ENCODE assay signal across 8 mouse cellular contexts in the genomic region with DNA sequence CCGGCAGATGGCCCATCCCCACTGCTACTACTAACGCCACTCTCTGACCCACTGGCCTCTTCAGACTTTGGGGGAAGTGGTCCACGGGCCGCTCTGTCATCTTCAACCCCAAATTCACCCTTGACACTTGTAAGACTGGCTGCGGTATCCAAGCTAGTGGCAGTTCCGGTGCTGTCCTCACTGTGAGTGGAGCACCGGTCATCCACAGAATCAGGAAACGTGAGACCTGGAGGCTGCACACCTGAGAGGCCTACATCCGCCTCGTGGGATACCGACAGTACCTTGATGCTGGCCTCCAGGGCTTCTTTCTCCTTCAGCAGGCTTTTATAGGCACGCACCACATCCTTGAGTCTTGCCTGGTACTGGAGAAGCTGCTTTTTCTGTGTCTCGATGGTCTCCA. TPM values are rescaled to one million over a fixed set of nuclear protein-coding genes. Genes with fewer than 3 reads are reported as not detected.
DNase-seq lines count a peak whose midpoint lies in the region; ATAC-seq and TF ChIP-seq lines count a peak whose summit lies in the region.

No protein-coding gene starts in this region.

- intact Hi-C loops in heart, adult 2 months (cut with DNase I), result loop anchor here (5.0 kb wide), 3 partner anchors 41 to 411 kb away; partner anchors contain the start of gene Lrrc4

- no peak for TF ChIP-seq POLR2A in heart, adult 2 months (IDR thresholded peaks at IDR 0.05; ENCODE audit: insufficient read depth, low read depth, low read length)

- DNase-seq in heart, adult 2 months, result peak in 1 of 2 experiments; percentile 27
- no peak for DNase-seq in heart, postnatal 4 days
- peak; percentile 28 for DNase-seq in CD4-positive helper T cell, adult 2 months (ENCODE audit: low read depth, low spot score)
- DNase-seq in urinary bladder, adult 2 months (ENCODE audit: low spot score), result no peak
- DNase-seq in ovary, postnatal 10 days (ENCODE audit: low spot score), result no peak
- DNase-seq in urinary bladder, postnatal 36 days (ENCODE audit: low spot score in 2 of 2), result no peak

- TF ChIP-seq CTCF in heart, adult 2 months (IDR thresholded peaks at IDR 0.05), result no peak

- no peak for TF ChIP-seq EP300 in heart, adult 2 months (IDR thresholded peaks at IDR 0.05; ENCODE audit: insufficient read depth, low read depth, low read length)

- ATAC-seq in forebrain, embryonic 16.5 days, result no peak
- ATAC-seq in liver, embryonic 16.5 days (ENCODE audit: low read depth), result no peak

- peak overlapping the region; percentile 84 for H3K27ac ChIP-seq in heart, adult 2 months
- no peak overlapping the region for H3K27ac ChIP-seq in forebrain, embryonic 16.5 days (ENCODE audit: low read length)
- peak overlapping the region; percentile 92 for H3K27ac ChIP-seq in liver, embryonic 16.5 days (ENCODE audit: low read length)

- 15% methylated on average over 13 of the region's 13 CpGs for WGBS in heart, adult 2 months
- WGBS in forebrain, embryonic 16.5 days, result 24% methylated on average over 13 of the region's 13 CpGs
- 18% methylated on average over 13 of the region's 13 CpGs for WGBS in liver, embryonic 16.5 days (ENCODE audit: insufficient replicate concordance)

- no peaks in the 10 kb centered on the region for H3K9me3 ChIP-seq in forebrain, embryonic 16.5 days (ENCODE audit: control insufficient read depth, low read length)
- H3K9me3 ChIP-seq in liver, embryonic 16.5 days (replicated peaks; ENCODE audit: control insufficient read depth, low read length), result no peaks in the 10 kb centered on the region

- H3K36me3 ChIP-seq in heart, adult 2 months (ENCODE audit: control insufficient read depth, insufficient read depth, low read length), result peaks cover 17% of the 10 kb centered on the region
- peaks cover 20% of the 10 kb centered on the region for H3K36me3 ChIP-seq in forebrain, embryonic 16.5 days (ENCODE audit: control insufficient read depth, insufficient read depth)
- H3K36me3 ChIP-seq in liver, embryonic 16.5 days (ENCODE audit: control insufficient read depth, insufficient read depth), result peaks cover 13% of the 10 kb centered on the region

- peak overlapping the region; percentile 70 for H3K9ac ChIP-seq in heart, adult 2 months (ENCODE audit: low read depth, low read length)
- H3K9ac ChIP-seq in forebrain, embryonic 16.5 days (replicated peaks; ENCODE audit: low read depth, low read length), result peak overlapping the region; percentile 83
- H3K9ac ChIP-seq in liver, embryonic 16.5 days (ENCODE audit: low read depth, low read length), result peak overlapping the region; percentile 87

- peak overlapping the region; percentile 95 for H3K4me3 ChIP-seq in heart, adult 2 months
- H3K4me3 ChIP-seq in forebrain, embryonic 16.5 days (replicated peaks; ENCODE audit: low read length), result peak overlapping the region; percentile 90
- peak overlapping the region; percentile 79 for H3K4me3 ChIP-seq in liver, embryonic 16.5 days (ENCODE audit: low read depth, low read length)

- peaks cover 23% of the 10 kb centered on the region for H3K4me1 ChIP-seq in heart, adult 2 months (ENCODE audit: control insufficient read depth, insufficient read depth, low read length)
- peaks cover 35% of the 10 kb centered on the region for H3K4me1 ChIP-seq in forebrain, embryonic 16.5 days (replicated peaks; ENCODE audit: control insufficient read depth, insufficient read depth, low read length)
- peaks cover 47% of the 10 kb centered on the region for H3K4me1 ChIP-seq in liver, embryonic 16.5 days (ENCODE audit: control insufficient read depth, low read depth, low read length)

- peak overlapping the region; percentile 98 for H3K4me2 ChIP-seq in forebrain, embryonic 16.5 days (ENCODE audit: low read length)
- peak overlapping the region; percentile 95 for H3K4me2 ChIP-seq in liver, embryonic 16.5 days (ENCODE audit: low read depth, low read length)

- H3K27me3 ChIP-seq in heart, adult 2 months (ENCODE audit: control insufficient read depth, insufficient read depth, low read length), result no peaks in the 10 kb centered on the region
- H3K27me3 ChIP-seq in forebrain, embryonic 16.5 days (replicated peaks; ENCODE audit: control insufficient read depth, insufficient read depth, low read length), result no peaks in the 10 kb centered on the region
- H3K27me3 ChIP-seq in liver, embryonic 16.5 days (ENCODE audit: control insufficient read depth, insufficient read depth, low read depth, low read length), result no peaks in the 10 kb centered on the region

- H3K79me2 ChIP-seq in heart, adult 2 months (replicated peaks; ENCODE audit: control insufficient read depth, insufficient read depth, low read length), result peaks cover 5% of the 10 kb centered on the region

RNA-seq across cellular contexts. Expression of gene Arf5, which starts 2.5 kb away (rescaled TPM):
- total RNA-seq in heart, adult 2 months (2021), result 100 to 1,000 TPM; 150 to 162 TPM
- 239 and 248 TPM in 2 replicates for polyA plus RNA-seq in heart, adult 2 months (2012; rRNA removed)
- 100 to 1,000 TPM; 199 to 205 TPM for total RNA-seq in heart, postnatal 4 days (2021)
- 389 and 423 TPM in 2 replicates for polyA plus RNA-seq in forebrain, embryonic 16.5 days (2015; fragmentation: Nextera tagmentation; extraction: Ambion mirVana)
- 372 TPM in 2 replicates for polyA plus RNA-seq in liver, embryonic 16.5 days (2015; fragmentation: Nextera tagmentation; extraction: Ambion mirVana)
- 186 and 211 TPM in 2 replicates for polyA plus RNA-seq in urinary bladder, adult 2 months (2012; rRNA removed)

RNA-seq across cellular contexts. Expression of gene Fscn3, which starts 6.7 kb away (rescaled TPM):
- total RNA-seq in heart, adult 2 months (2021), result not detected
- 0.20 TPM in 1 of 2 replicates, not detected in the other for polyA plus RNA-seq in heart, adult 2 months (2012; rRNA removed)
- not detected for total RNA-seq in heart, postnatal 4 days (2021)
- polyA plus RNA-seq in forebrain, embryonic 16.5 days (2015; fragmentation: Nextera tagmentation; extraction: Ambion mirVana), result not detected in 2 replicates
- polyA plus RNA-seq in liver, embryonic 16.5 days (2015; fragmentation: Nextera tagmentation; extraction: Ambion mirVana), result 0.33 and 0.35 TPM in 2 replicates
- not detected in 2 replicates for polyA plus RNA-seq in urinary bladder, adult 2 months (2012; rRNA removed)

RNA-seq across cellular contexts. Expression of gene Gcc1, which starts 7.3 kb away (rescaled TPM):
- 1 to 10 TPM; 8.4 to 9.8 TPM for total RNA-seq in heart, adult 2 months (2021)
- polyA plus RNA-seq in heart, adult 2 months (2012; rRNA removed), result 3.2 and 3.6 TPM in 2 replicates
- 1 to 10 TPM; 8.6 TPM for total RNA-seq in heart, postnatal 4 days (2021)
- 17.1 and 17.2 TPM in 2 replicates for polyA plus RNA-seq in forebrain, embryonic 16.5 days (2015; fragmentation: Nextera tagmentation; extraction: Ambion mirVana)
- 3.7 and 4.4 TPM in 2 replicates for polyA plus RNA-seq in liver, embryonic 16.5 days (2015; fragmentation: Nextera tagmentation; extraction: Ambion mirVana)
- polyA plus RNA-seq in urinary bladder, adult 2 months (2012; rRNA removed), result 10.2 and 11.0 TPM in 2 replicates

RNA-seq across cellular contexts. Expression of gene Zfp800, which starts 23.1 kb away (rescaled TPM):
- 10 to 100 TPM in 1 of 2 experiments, 1 to 10 TPM in 1; 9.7 to 11.2 TPM for total RNA-seq in heart, adult 2 months (2021)
- 1.3 and 1.6 TPM in 2 replicates for polyA plus RNA-seq in heart, adult 2 months (2012; rRNA removed)
- 10 to 100 TPM; 11.7 to 12.5 TPM for total RNA-seq in heart, postnatal 4 days (2021)
- 18.4 and 21.2 TPM in 2 replicates for polyA plus RNA-seq in forebrain, embryonic 16.5 days (2015; fragmentation: Nextera tagmentation; extraction: Ambion mirVana)
- 19.7 and 22.8 TPM in 2 replicates for polyA plus RNA-seq in liver, embryonic 16.5 days (2015; fragmentation: Nextera tagmentation; extraction: Ambion mirVana)
- 7.6 and 7.8 TPM in 2 replicates for polyA plus RNA-seq in urinary bladder, adult 2 months (2012; rRNA removed)

RNA-seq across cellular contexts. Expression of gene Pax4, which starts 28.3 kb away (rescaled TPM):
- not detected for total RNA-seq in heart, adult 2 months (2021)
- not detected in 2 replicates for polyA plus RNA-seq in heart, adult 2 months (2012; rRNA removed)
- not detected for total RNA-seq in heart, postnatal 4 days (2021)
- 0.48 TPM in 1 of 2 replicates, not detected in the other for polyA plus RNA-seq in forebrain, embryonic 16.5 days (2015; fragmentation: Nextera tagmentation; extraction: Ambion mirVana)
- polyA plus RNA-seq in liver, embryonic 16.5 days (2015; fragmentation: Nextera tagmentation; extraction: Ambion mirVana), result not detected in 2 replicates
- polyA plus RNA-seq in urinary bladder, adult 2 months (2012; rRNA removed), result not detected in 2 replicates
